Mouse (Mus musculus): ENCODE measurements at regions not wholly inside any gene's neighbourhood (a gene's known extent, or its start where the extent isn't known, plus 50 kb on each side); places are given as distances from the start of the nearest gene placed in this dataset.

GRCm38 (mm10) chr3:147531608-147532180 is 679.5 kb downstream of the Ttll7 start:
- no peak for TF ChIP-seq POLR2A (IDR thresholded peaks at IDR 0.05; ENCODE audit: insufficient read length, low read depth)
- no peak for TF ChIP-seq MYOG (IDR thresholded peaks at IDR 0.05; ENCODE audit: control insufficient read depth in 1 of 3, insufficient read depth in 1 of 3, insufficient read length in 2 of 3, low read depth in 2 of 3)
- no peak for TF ChIP-seq REST (IDR thresholded peaks at IDR 0.05; ENCODE audit: insufficient read depth, insufficient read length)
- TF ChIP-seq E2F4 (IDR thresholded peaks at IDR 0.05; ENCODE audit: insufficient read depth): no peak
- TF ChIP-seq USF1 (IDR thresholded peaks at IDR 0.05; ENCODE audit: low read depth): no peak
- no peak for TF ChIP-seq MYOD1 (IDR thresholded peaks at IDR 0.05; ENCODE audit: control insufficient read depth in 1 of 3, insufficient read length in 2 of 3, low read depth in 2 of 3)
- no peak for TF ChIP-seq TCF12 (IDR thresholded peaks at IDR 0.05; ENCODE audit: insufficient read depth, poor library complexity, severe bottlenecking)
- TF ChIP-seq POLR2AphosphoS2 (IDR thresholded peaks at IDR 0.05; ENCODE audit: insufficient read length, low read depth): no peak
- no peak for TF ChIP-seq CEBPB (IDR thresholded peaks at IDR 0.05; ENCODE audit: insufficient read depth, poor library complexity, severe bottlenecking)
- TF ChIP-seq MAX (IDR thresholded peaks at IDR 0.05; ENCODE audit: low read depth): no peak
- no peak for TF ChIP-seq TCF3 (IDR thresholded peaks at IDR 0.05; ENCODE audit: insufficient read length, low read depth)
- no peak for TF ChIP-seq SRF (IDR thresholded peaks at IDR 0.05; ENCODE audit: control insufficient read depth, insufficient read length, low read depth)
